Mouse (Mus musculus) lung, adult 2 months (tissue): ENCODE data around the gene Lmna.

Experiments used
- CTCF ChIP-seq: fragments of 200-500 bp; IDR thresholded peaks from 2 replicates; pipeline ENCODE4 v1.5.1; 2011; ENCODE audit warnings: mild to moderate bottlenecking, low read length, control low read depth; ENCODE audit not compliant: insufficient read depth
- POLR2A ChIP-seq: fragments of 200-500 bp; IDR thresholded peaks from 2 replicates; pipeline ENCODE4 v1.6.1; 2011; ENCODE audit warnings: low read depth, mild to moderate bottlenecking, control low read depth, low read length, borderline replicate concordance; ENCODE audit errors: extremely low read depth

- TF ChIP-seq POLR2A (no peak), CTCF (no peak)
These were observed 2.6 kb upstream of the Lmna start for GRCm38 (mm10) chr3:88512141-88512895.
